Mouse (Mus musculus) erythroblast, adult 5-6 weeks (primary cell): ENCODE results near the gene Hcrt. TPM values are rescaled to one million over a fixed set of nuclear protein-coding genes. Genes with fewer than 3 reads are reported as not detected.
A peak's percentile ranks its signal among the peaks of the same experiment; 100 is the strongest.

Experiments
- ATAC-seq: replicated peaks from 2 replicates; pipeline ENCODE4 v1.8.0; 2016; ENCODE audit warnings: moderate number of reproducible peaks, mild to moderate bottlenecking, moderate TSS enrichment, inconsistent platforms; ENCODE audit not compliant: poor library complexity, low FRiP score, severe bottlenecking
- total RNA-seq, 2 experiments: library from RNA; stranded (forward) in 1 of 2; stranded (reverse) in 1 of 2; fragments of 150-400 nt in 1 of 2; fragments of 200-764, 138-1000 nt in 1 of 2; gene quantifications; 2 replicates each; pipeline versions ENCODE4 v1.2.3 to v1.2.4; 2015 to 2017; ENCODE audit warnings: low replicate concordance in 2 of 2

Hcrt gene
- total RNA-seq, 2 experiments from 2014 or later: not detected

GRCm38 (mm10) chr11:100714948-100715347 is 47.8 kb downstream of the Hcrt start:
- no peak for ATAC-seq

- peak; percentile 75 for ATAC-seq
Measured at GRCm38 (mm10) chr11:100714534-100714915, 48.2 kb downstream of the Hcrt start.

DNA sequence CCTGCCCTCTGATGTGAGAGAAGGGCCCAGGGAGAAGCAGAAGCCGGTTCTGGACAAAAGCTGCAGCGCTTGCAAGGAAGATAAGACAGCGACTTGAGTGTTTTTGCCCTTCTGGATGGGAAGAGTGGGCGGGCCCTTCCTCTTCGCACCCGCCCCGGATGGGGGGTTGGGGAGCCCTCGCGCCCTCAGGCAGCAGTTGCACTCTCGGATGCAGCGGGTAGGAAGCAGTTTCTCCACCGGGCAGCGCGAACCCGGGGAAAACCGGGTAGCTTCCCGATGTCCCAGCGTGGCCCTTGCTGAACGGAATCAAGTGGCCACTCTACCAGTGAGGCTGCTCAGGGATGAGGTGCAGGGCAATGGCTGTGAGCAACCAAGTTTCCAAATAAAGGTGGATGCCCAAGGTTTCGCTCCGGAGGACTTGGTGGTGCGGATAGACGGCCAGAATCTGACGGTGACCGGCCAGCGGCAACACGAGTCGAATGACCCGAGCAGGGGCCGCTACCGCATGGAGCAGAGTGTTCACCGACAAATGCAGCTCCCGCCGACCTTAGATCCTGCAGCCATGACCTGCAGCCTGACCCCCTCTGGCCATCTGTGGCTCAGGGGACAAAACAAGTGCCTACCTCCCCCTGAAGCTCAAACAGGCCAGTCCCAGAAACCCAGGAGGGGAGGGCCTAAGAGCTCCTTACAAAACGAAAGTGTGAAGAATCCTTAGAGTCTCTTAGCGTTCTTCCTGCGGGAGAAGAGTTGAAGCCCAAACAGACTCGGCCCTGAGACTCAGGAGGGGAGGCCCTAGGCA is 48.8 kb downstream of the Hcrt start, which contains the start of gene Hspb9:
Hspb9 (plus strand) TSS at position 116 of the 799 bp plus-strand sequence.
- ATAC-seq: peak; percentile 66

GRCm38 (mm10) chr11:100713174-100713573 is 49.6 kb downstream of the Hcrt start:
- ATAC-seq: no peak

DNA sequence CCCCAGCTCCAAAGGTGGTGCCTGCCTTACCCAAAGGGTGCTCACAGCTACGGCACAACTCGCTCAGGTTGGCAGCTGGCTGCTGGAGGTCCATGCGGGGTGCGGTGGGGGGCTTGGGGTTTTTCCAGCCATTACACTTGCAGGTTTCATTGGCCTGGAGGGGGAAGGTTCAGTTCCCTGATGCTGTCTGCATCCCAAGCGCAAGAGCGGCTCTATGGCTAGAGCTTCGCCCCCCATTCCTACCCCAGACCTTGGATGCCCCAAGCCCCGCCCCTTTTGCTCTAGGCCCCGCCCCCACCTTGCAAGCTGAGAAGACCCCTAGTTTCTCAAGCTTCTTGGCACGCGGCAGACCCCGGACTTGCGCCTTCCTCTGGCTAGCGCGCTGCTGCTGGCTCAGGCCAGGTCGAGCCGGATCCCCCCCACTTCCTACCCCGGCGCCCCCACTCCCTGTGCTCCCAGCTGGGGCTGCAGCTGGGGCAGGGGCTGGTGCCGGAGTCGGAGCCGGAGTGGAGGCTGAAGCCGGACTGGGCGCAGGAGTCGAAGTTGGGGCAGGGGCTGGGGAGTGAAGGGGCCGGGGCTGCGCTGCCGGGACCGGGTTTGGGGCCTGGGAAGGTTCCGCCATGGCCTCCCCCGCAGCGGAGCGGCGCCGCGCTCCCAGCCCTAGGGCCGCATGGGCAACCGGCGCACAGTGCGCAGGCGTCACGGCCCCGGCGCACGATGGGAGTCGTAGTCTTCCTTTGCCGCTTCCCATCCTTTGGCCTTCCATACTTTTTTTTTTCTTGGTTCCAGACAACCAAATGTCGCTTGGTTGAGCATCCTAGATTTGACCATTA is 50.7 kb downstream of the Hcrt start, which contains the start of gene Kat2a:
Kat2a (minus strand) TSS at position 683 of the 833 bp plus-strand sequence.
- ATAC-seq: peak; percentile 51; the same call in 1 of the 2 replicates

Other genes with a start within 250 kb of the Hcrt start
- 29.0 and 34.4 TPM in 2 replicates for gene Acly, start 234.9 kb downstream of the Hcrt start, total RNA-seq (2015; ENCODE audit: low replicate concordance)
- 16.2 and 28.4 TPM in 2 replicates for gene Acly, start 234.9 kb downstream of the Hcrt start, total RNA-seq (2017; ENCODE audit: low replicate concordance)
- not detected in 2 replicates for gene Ttc25, start 217.3 kb downstream of the Hcrt start, total RNA-seq (2015; ENCODE audit: low replicate concordance)
- not detected in 2 replicates for gene Ttc25, start 217.3 kb downstream of the Hcrt start, total RNA-seq (2017; ENCODE audit: low replicate concordance)
- gene Cnp, start 188.0 kb downstream of the Hcrt start, total RNA-seq (2015; ENCODE audit: low replicate concordance): 1.5 and 1.9 TPM in 2 replicates
- 4.3 and 4.5 TPM in 2 replicates for gene Cnp, start 188.0 kb downstream of the Hcrt start, total RNA-seq (2017; ENCODE audit: low replicate concordance)
- 10.2 and 18.2 TPM in 2 replicates for gene Nkiras2, start 143.7 kb downstream of the Hcrt start, total RNA-seq (2015; ENCODE audit: low replicate concordance)
- 7.3 and 11.2 TPM in 2 replicates for gene Nkiras2, start 143.7 kb downstream of the Hcrt start, total RNA-seq (2017; ENCODE audit: low replicate concordance)
- gene Dnajc7, start 142.8 kb downstream of the Hcrt start, total RNA-seq (2015; ENCODE audit: low replicate concordance): 31.8 and 31.9 TPM in 2 replicates
- gene Dnajc7, start 142.8 kb downstream of the Hcrt start, total RNA-seq (2017; ENCODE audit: low replicate concordance): 25.8 and 50.7 TPM in 2 replicates
- gene Zfp385c, start 70.5 kb downstream of the Hcrt start, total RNA-seq (2015; ENCODE audit: low replicate concordance): 0.63 TPM in 1 of 2 replicates, not detected in the other
- not detected in 2 replicates for gene Zfp385c, start 70.5 kb downstream of the Hcrt start, total RNA-seq (2017; ENCODE audit: low replicate concordance)
- 8.4 and 14.0 TPM in 2 replicates for gene Dhx58, start 58.7 kb downstream of the Hcrt start, total RNA-seq (2015; ENCODE audit: low replicate concordance)
- 8.8 and 22.0 TPM in 2 replicates for gene Dhx58, start 58.7 kb downstream of the Hcrt start, total RNA-seq (2017; ENCODE audit: low replicate concordance)
- gene Kat2a, start 50.5 kb downstream of the Hcrt start, total RNA-seq (2015; ENCODE audit: low replicate concordance): 6.0 and 10.9 TPM in 2 replicates
- gene Kat2a, start 50.5 kb downstream of the Hcrt start, total RNA-seq (2017; ENCODE audit: low replicate concordance): 3.1 and 6.6 TPM in 2 replicates
- not detected in 2 replicates for gene Hspb9, start 49.1 kb downstream of the Hcrt start, total RNA-seq (2015; ENCODE audit: low replicate concordance)
- not detected in 2 replicates for gene Hspb9, start 49.1 kb downstream of the Hcrt start, total RNA-seq (2017; ENCODE audit: low replicate concordance)
- gene Rab5c, start 24.7 kb downstream of the Hcrt start, total RNA-seq (2015; ENCODE audit: low replicate concordance): 61.4 and 79.7 TPM in 2 replicates
- 52.2 and 70.8 TPM in 2 replicates for gene Rab5c, start 24.7 kb downstream of the Hcrt start, total RNA-seq (2017; ENCODE audit: low replicate concordance)
- not detected in 2 replicates for gene Kcnh4, start 3.0 kb downstream of the Hcrt start, total RNA-seq (2015; ENCODE audit: low replicate concordance)
- not detected in 2 replicates for gene Kcnh4, start 3.0 kb downstream of the Hcrt start, total RNA-seq (2017; ENCODE audit: low replicate concordance)
- 1.5 and 1.7 TPM in 2 replicates for gene Ghdc, start 8.0 kb upstream of the Hcrt start, total RNA-seq (2015; ENCODE audit: low replicate concordance)
- 1.4 and 2.3 TPM in 2 replicates for gene Ghdc, start 8.0 kb upstream of the Hcrt start, total RNA-seq (2017; ENCODE audit: low replicate concordance)
- 6.9 and 14.8 TPM in 2 replicates for gene Stat5b, start 87.8 kb upstream of the Hcrt start, total RNA-seq (2015; ENCODE audit: low replicate concordance)
- 6.7 and 10.3 TPM in 2 replicates for gene Stat5b, start 87.8 kb upstream of the Hcrt start, total RNA-seq (2017; ENCODE audit: low replicate concordance)
- gene Stat5a, start 96.4 kb upstream of the Hcrt start, total RNA-seq (2015; ENCODE audit: low replicate concordance): 4.8 and 7.3 TPM in 2 replicates
- 5.7 and 6.5 TPM in 2 replicates for gene Stat5a, start 96.4 kb upstream of the Hcrt start, total RNA-seq (2017; ENCODE audit: low replicate concordance)
- gene Stat3, start 176.6 kb upstream of the Hcrt start, total RNA-seq (2015; ENCODE audit: low replicate concordance): 16.7 and 43.4 TPM in 2 replicates
- gene Stat3, start 176.6 kb upstream of the Hcrt start, total RNA-seq (2017; ENCODE audit: low replicate concordance): 37.8 and 51.4 TPM in 2 replicates
- 0.63 TPM in 1 of 2 replicates, not detected in the other for gene Cavin1, start 208.0 kb upstream of the Hcrt start, total RNA-seq (2015; ENCODE audit: low replicate concordance)
- gene Cavin1, start 208.0 kb upstream of the Hcrt start, total RNA-seq (2017; ENCODE audit: low replicate concordance): 1.1 TPM in 1 of 2 replicates, not detected in the other
- 487 and 539 TPM in 2 replicates for gene Atp6v0a1, start 246.5 kb upstream of the Hcrt start, total RNA-seq (2015; ENCODE audit: low replicate concordance)
- gene Atp6v0a1, start 246.5 kb upstream of the Hcrt start, total RNA-seq (2017; ENCODE audit: low replicate concordance): 528 and 748 TPM in 2 replicates